Mouse (Mus musculus) hindbrain, embryonic 14.5 days (tissue): ENCODE measurements around the gene Tbc1d9b. TPM values are rescaled to one million over a fixed set of nuclear protein-coding genes. Genes with fewer than 3 reads are reported as not detected.

ENCODE experiments used
- ATAC-seq: fragments of 200-750 bp; cut with Nextera tagmentation; 2 replicates; pipeline ENCODE4 v1.8.0; 2017; ENCODE audit warnings: moderate number of reproducible peaks, mild to moderate bottlenecking, moderate TSS enrichment, moderate library complexity; ENCODE audit not compliant: low FRiP score
- DNase-seq: peaks from one replicate; pipeline ENCODE4 v3.0.0-alpha.2; 2015; ENCODE audit warnings: low spot score
- H3K27ac ChIP-seq: fragments of 300-500 bp; sonication (generic); 2 replicates; pipeline ENCODE4 v1.5.1; 2014; ENCODE audit warnings: mild to moderate bottlenecking, moderate library complexity
- H3K27me3 ChIP-seq: fragments of 300-500 bp; sonication (generic); 2 replicates; pipeline ENCODE4 v1.6.1; 2014; ENCODE audit warnings: mild to moderate bottlenecking, low read length, mixed read lengths; ENCODE audit not compliant: control insufficient read depth, insufficient read depth
- H3K36me3 ChIP-seq: fragments of 300-500 bp; sonication (generic); replicated peaks from 2 replicates; pipeline ENCODE4 v1.6.1; 2014; ENCODE audit not compliant: control insufficient read depth, insufficient read depth
- H3K4me1 ChIP-seq: fragments of 300-500 bp; sonication (generic); replicated peaks from 2 replicates; pipeline ENCODE4 v1.6.1; 2014; ENCODE audit warnings: antibody characterized with exemption, low read length, mixed read lengths; ENCODE audit not compliant: control insufficient read depth, insufficient read depth
- H3K4me2 ChIP-seq: fragments of 300-500 bp; sonication (generic); replicated peaks from 2 replicates; pipeline ENCODE4 v1.6.1; 2014; ENCODE audit warnings: mild to moderate bottlenecking, moderate library complexity
- H3K4me3 ChIP-seq: fragments of 300-500 bp; sonication (generic); replicated peaks from 2 replicates; pipeline ENCODE4 v1.5.1; 2014; ENCODE audit warnings: mild to moderate bottlenecking, low read length
- H3K9ac ChIP-seq: fragments of 300-500 bp; sonication (generic); 2 replicates; pipeline ENCODE4 v1.6.1; 2014
- H3K9me3 ChIP-seq: fragments of 300-500 bp; sonication (generic); 2 replicates; pipeline ENCODE4 v1.6.1; 2016; ENCODE audit warnings: low read length; ENCODE audit not compliant: control insufficient read depth
- WGBS: fragments of 180-500 bp; shearing (Covaris S2); extraction: QIAGEN DNeasy Blood & Tissue Kit; methylation state at CpG from one replicate; pipeline ENCODE4 v1.1.7; 2014; 5-methylcytosine and 5-hydroxymethylcytosine counted together
- polyA plus RNA-seq: library from polyadenylated mRNA; unstranded; fragments of >200 nt; fragmentation: Nextera tagmentation; extraction: Ambion mirVana; gene quantifications from 2 replicates; pipeline ENCODE4 v1.2.1, GENCODE M21; 2014

The Tbc1d9b gene
- polyA plus RNA-seq = 35.7 and 38.2 TPM in 2 replicates

GRCm38 (mm10) chr11:50130811-50131766, at the start of gene Tbc1d9b:
TSS of gene Tbc1d9b (plus strand) at chr11:50131396.
- Histone ChIP-seq H3K4me1 (peaks cover 17% of the 10 kb centered on the region), H3K36me3 (peaks cover 5% of the 10 kb centered on the region; the same call in 1 of the 2 replicates), H3K4me3 (peak within 1 kb of the TSS; percentile 84), H3K9ac (peak within 1 kb of the TSS; percentile 96), H3K27me3 (no peaks in the 10 kb centered on the region), H3K4me2 (peak within 1 kb of the TSS; percentile 88), H3K9me3 (no peaks in the 10 kb centered on the region), H3K27ac (peak within 1 kb of the TSS; percentile 88)
- WGBS = under 1% methylated on average over 71 of the region's 77 CpGs
- ATAC-seq (peak; percentile 93), DNase-seq (peak; percentile 91)

- H3K4me1 ChIP-seq = 0 out of 2 replicates have a peak, but pooled peaks cover 11% of the 10 kb centered on the region
- no peak overlapping the region for H3K27ac ChIP-seq
- no peak for ATAC-seq
- H3K36me3 ChIP-seq = peaks cover 57% of the 10 kb centered on the region
- H3K4me3 ChIP-seq = no peak overlapping the region
- H3K9ac ChIP-seq = no peak overlapping the region
- no peaks in the 10 kb centered on the region for H3K9me3 ChIP-seq
- H3K27me3 ChIP-seq = no peaks in the 10 kb centered on the region
- WGBS = 94% methylated on average over 3 of the region's 3 CpGs
- H3K4me2 ChIP-seq = no peak overlapping the region
- no peak for DNase-seq
Observed at GRCm38 (mm10) chr11:50086211-50086610, 45.0 kb upstream of the Tbc1d9b start.

- Histone ChIP-seq H3K9ac (no peak overlapping the region), H3K4me1 (0 out of 2 replicates have a peak, but pooled peaks cover 17% of the 10 kb centered on the region), H3K27me3 (no peaks in the 10 kb centered on the region), H3K9me3 (no peaks in the 10 kb centered on the region), H3K4me2 (no peak overlapping the region), H3K27ac (no peak overlapping the region), H3K4me3 (no peak overlapping the region), H3K36me3 (peaks cover 89% of the 10 kb centered on the region)
- no peak for DNase-seq
- 92% methylated on average over 1 of the region's 1 CpGs for WGBS
- ATAC-seq = no peak
Observed at GRCm38 (mm10) chr11:50089840-50090239, 41.4 kb upstream of the Tbc1d9b start.

- Histone ChIP-seq H3K4me3 (no peak overlapping the region), H3K4me1 (0 out of 2 replicates have a peak, but pooled peaks cover 11% of the 10 kb centered on the region), H3K27ac (no peak overlapping the region), H3K9ac (no peak overlapping the region), H3K27me3 (no peaks in the 10 kb centered on the region), H3K9me3 (no peaks in the 10 kb centered on the region), H3K36me3 (peaks cover 93% of the 10 kb centered on the region), H3K4me2 (no peak overlapping the region)
- 32% methylated on average over 5 of the region's 5 CpGs for WGBS
- DNase-seq (no peak), ATAC-seq (no peak)
Observed at GRCm38 (mm10) chr11:50090982-50091675, 40.1 kb upstream of the Tbc1d9b start.

GRCm38 (mm10) chr11:50091681-50092080, 39.5 kb upstream of the Tbc1d9b start:
- Histone ChIP-seq H3K27me3 (no peaks in the 10 kb centered on the region), H3K4me2 (no peak overlapping the region), H3K9me3 (no peaks in the 10 kb centered on the region), H3K4me1 (0 out of 2 replicates have a peak, but pooled peaks cover 11% of the 10 kb centered on the region), H3K4me3 (no peak overlapping the region), H3K9ac (no peak overlapping the region), H3K27ac (no peak overlapping the region), H3K36me3 (peaks cover 93% of the 10 kb centered on the region)
- no peak for DNase-seq
- ATAC-seq = no peak

- Histone ChIP-seq H3K9ac (no peak overlapping the region), H3K9me3 (no peaks in the 10 kb centered on the region), H3K4me2 (no peak overlapping the region), H3K4me3 (no peak overlapping the region), H3K27ac (no peak overlapping the region), H3K27me3 (no peaks in the 10 kb centered on the region), H3K4me1 (0 out of 2 replicates have a peak, but pooled peaks cover 11% of the 10 kb centered on the region), H3K36me3 (peaks cover 85% of the 10 kb centered on the region)
- ATAC-seq (no peak), DNase-seq (no peak)
- 94% methylated on average over 9 of the region's 9 CpGs for WGBS
Observed at GRCm38 (mm10) chr11:50095661-50096060, 35.5 kb upstream of the Tbc1d9b start.

- no peak overlapping the region for H3K27ac ChIP-seq
- H3K9ac ChIP-seq = no peak overlapping the region
- peaks cover 72% of the 10 kb centered on the region for H3K36me3 ChIP-seq
- no peaks in the 10 kb centered on the region for H3K9me3 ChIP-seq
- no peaks in the 10 kb centered on the region for H3K4me1 ChIP-seq
- ATAC-seq = no peak
- 93% methylated on average over 6 of the region's 6 CpGs for WGBS
- DNase-seq = no peak
- H3K4me3 ChIP-seq = no peak overlapping the region
- H3K4me2 ChIP-seq = no peak overlapping the region
- H3K27me3 ChIP-seq = no peaks in the 10 kb centered on the region
Observed at GRCm38 (mm10) chr11:50097091-50097490, 34.1 kb upstream of the Tbc1d9b start.

- Histone ChIP-seq H3K36me3 (peaks cover 55% of the 10 kb centered on the region), H3K9me3 (no peaks in the 10 kb centered on the region), H3K9ac (no peak overlapping the region), H3K4me3 (no peak overlapping the region), H3K27me3 (no peaks in the 10 kb centered on the region), H3K4me1 (no peaks in the 10 kb centered on the region), H3K4me2 (no peak overlapping the region), H3K27ac (no peak overlapping the region)
- ATAC-seq (no peak), DNase-seq (no peak)
- WGBS = 80% methylated on average over 8 of the region's 8 CpGs
Observed at GRCm38 (mm10) chr11:50098961-50099481, 32.2 kb upstream of the Tbc1d9b start.

GRCm38 (mm10) chr11:50099692-50100091, 31.5 kb upstream of the Tbc1d9b start:
- H3K4me2 ChIP-seq = no peak overlapping the region
- H3K9ac ChIP-seq = no peak overlapping the region
- H3K27ac ChIP-seq = no peak overlapping the region
- WGBS = 82% methylated on average over 2 of the region's 2 CpGs
- DNase-seq (no peak), ATAC-seq (no peak)
- H3K4me3 ChIP-seq = no peak overlapping the region
- H3K36me3 ChIP-seq = peaks cover 52% of the 10 kb centered on the region
- H3K9me3 ChIP-seq = no peaks in the 10 kb centered on the region
- H3K27me3 ChIP-seq = no peaks in the 10 kb centered on the region
- H3K4me1 ChIP-seq = no peaks in the 10 kb centered on the region
